Mouse (Mus musculus): Measurements from ENCODE around the gene Dnajc6. TPM values are rescaled to one million over a fixed set of nuclear protein-coding genes. Genes with fewer than 3 reads are reported as not detected.

Gene Dnajc6
- not detected in 2 replicates for total RNA-seq (2017)

- ATAC-seq (ENCODE audit: extremely low read depth, insufficient number of reproducible peaks, low FRiP score, poor library complexity, severe bottlenecking) = no peak
These were observed at the start of gene Dnajc6 for GRCm38 (mm10) chr4:101496534-101497237. Gene Dnajc6, plus strand, starts transcription at chr4:101496648.

DNA sequence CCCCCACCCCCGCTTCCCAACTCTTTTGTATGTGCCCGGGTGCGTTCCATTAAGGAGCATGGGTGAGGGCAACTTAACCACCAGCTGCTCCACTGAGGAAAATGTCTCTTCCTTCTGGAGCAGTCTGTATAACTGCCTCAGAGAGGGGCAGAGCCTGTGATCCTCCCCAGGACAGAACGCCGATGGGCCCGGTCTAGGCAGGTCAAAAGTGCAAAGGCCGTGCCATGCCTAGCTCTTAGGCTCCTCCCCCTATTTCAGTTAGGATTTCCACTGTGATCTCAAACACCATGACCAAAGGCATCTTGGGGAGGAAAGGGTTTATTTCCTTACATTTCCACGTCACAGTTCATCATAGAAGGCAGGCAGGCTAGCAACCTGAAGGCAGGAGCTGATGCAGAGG lies 47.7 kb upstream of the Dnajc6 start:
- no peak for ATAC-seq (ENCODE audit: extremely low read depth, insufficient number of reproducible peaks, low FRiP score, poor library complexity, severe bottlenecking)

DNA sequence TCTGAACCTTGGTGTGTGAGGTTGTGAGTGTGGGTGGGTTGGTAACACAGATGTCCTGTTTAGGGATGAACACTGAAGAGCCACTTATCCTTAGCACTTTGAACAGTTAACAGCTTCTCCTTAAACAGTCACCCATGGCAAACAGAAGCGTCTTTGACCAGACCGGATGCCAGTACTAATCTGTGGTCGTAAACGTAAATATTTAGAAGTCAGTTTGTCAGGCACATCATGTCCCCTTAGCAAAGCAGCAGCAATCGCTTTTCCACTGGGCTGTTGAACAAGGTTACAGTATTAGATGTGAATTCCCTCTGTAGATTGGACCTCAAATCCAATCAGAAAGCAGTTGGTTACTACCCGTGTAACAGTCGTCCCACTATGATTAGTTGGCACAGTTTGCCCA lies 47.1 kb upstream of the Dnajc6 start:
- no peak for ATAC-seq (ENCODE audit: extremely low read depth, insufficient number of reproducible peaks, low FRiP score, poor library complexity, severe bottlenecking)

GRCm38 (mm10) chr4:101450150-101450780 lies 46.2 kb upstream of the Dnajc6 start:
- ATAC-seq (ENCODE audit: extremely low read depth, insufficient number of reproducible peaks, low FRiP score, poor library complexity, severe bottlenecking) = no peak

- no peak for ATAC-seq (ENCODE audit: extremely low read depth, insufficient number of reproducible peaks, low FRiP score, poor library complexity, severe bottlenecking)
These were observed 45.4 kb upstream of the Dnajc6 start for GRCm38 (mm10) chr4:101451089-101451488.

- ATAC-seq (ENCODE audit: extremely low read depth, insufficient number of reproducible peaks, low FRiP score, poor library complexity, severe bottlenecking) = no peak
These were observed 43.6 kb upstream of the Dnajc6 start for GRCm38 (mm10) chr4:101452829-101453228.

GRCm38 (mm10) chr4:101457176-101457575 lies 39.3 kb upstream of the Dnajc6 start:
- no peak for ATAC-seq (ENCODE audit: extremely low read depth, insufficient number of reproducible peaks, low FRiP score, poor library complexity, severe bottlenecking)

- no peak for ATAC-seq (ENCODE audit: extremely low read depth, insufficient number of reproducible peaks, low FRiP score, poor library complexity, severe bottlenecking)
These were observed 38.1 kb upstream of the Dnajc6 start for GRCm38 (mm10) chr4:101458341-101458740.

DNA sequence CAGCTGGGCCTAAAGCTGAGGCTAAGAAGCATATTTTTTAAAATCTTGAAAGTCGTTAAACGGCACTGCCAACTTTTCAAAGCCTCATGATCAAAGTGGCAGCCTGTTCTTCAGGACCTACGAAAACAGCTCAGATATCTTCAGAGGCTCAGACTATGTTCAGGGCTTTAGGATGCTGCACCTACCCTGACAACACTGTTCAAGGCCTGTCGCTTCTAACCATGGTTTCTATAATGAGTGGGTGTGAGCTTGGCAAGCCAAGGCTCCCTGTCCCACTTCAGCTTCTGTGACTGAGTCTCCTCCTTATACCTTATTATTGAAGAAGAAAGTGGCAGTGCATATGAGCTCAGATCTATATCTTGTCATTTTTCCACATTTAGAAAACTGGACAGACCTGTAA lies 37.1 kb upstream of the Dnajc6 start:
- no peak for ATAC-seq (ENCODE audit: extremely low read depth, insufficient number of reproducible peaks, low FRiP score, poor library complexity, severe bottlenecking)

GRCm38 (mm10) chr4:101460114-101460513 lies 36.3 kb upstream of the Dnajc6 start:
- ATAC-seq (ENCODE audit: extremely low read depth, insufficient number of reproducible peaks, low FRiP score, poor library complexity, severe bottlenecking) = no peak

DNA sequence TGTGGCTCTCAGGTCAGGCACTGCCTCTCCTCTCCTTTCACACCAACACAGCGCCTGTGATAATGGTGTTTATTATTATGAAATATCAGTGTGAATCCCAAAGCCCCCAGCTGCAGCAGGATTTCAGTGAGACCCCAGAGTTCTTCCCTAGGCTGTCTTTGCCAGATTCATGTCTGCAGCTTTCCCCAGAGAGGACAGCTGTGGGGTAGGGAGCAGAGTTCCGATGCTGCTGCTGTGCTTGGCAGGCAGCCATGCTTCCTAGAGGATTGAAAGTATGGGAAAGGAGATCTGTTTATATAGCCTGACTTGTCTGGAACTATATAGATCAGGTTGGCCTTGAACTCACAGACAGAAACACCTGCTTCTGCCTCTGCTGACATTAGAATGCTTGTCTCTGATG lies 34.4 kb upstream of the Dnajc6 start:
- ATAC-seq (ENCODE audit: extremely low read depth, insufficient number of reproducible peaks, low FRiP score, poor library complexity, severe bottlenecking) = no peak

DNA sequence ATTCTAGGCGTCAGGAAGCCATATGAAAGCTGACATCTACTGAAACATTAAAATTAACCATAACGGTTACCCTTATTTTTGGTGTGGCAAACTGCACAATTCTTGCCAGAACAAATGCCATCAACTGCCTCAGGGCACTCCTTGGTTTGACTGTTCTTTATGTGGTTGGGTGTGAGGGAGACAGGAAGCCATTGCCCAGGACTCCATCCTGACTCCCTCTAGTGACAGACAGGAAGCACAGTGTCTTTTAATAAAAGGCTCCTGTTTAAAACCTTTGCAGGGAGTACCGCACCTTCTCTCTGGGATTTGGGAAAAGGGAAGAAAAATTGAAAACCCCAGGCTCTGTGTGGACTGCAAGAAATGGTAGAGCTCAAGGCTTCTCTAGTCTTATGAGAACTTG lies 30.2 kb upstream of the Dnajc6 start:
- no peak for ATAC-seq (ENCODE audit: extremely low read depth, insufficient number of reproducible peaks, low FRiP score, poor library complexity, severe bottlenecking)

GRCm38 (mm10) chr4:101469242-101469641 lies 27.2 kb upstream of the Dnajc6 start:
- ATAC-seq (ENCODE audit: extremely low read depth, insufficient number of reproducible peaks, low FRiP score, poor library complexity, severe bottlenecking) = no peak

DNA sequence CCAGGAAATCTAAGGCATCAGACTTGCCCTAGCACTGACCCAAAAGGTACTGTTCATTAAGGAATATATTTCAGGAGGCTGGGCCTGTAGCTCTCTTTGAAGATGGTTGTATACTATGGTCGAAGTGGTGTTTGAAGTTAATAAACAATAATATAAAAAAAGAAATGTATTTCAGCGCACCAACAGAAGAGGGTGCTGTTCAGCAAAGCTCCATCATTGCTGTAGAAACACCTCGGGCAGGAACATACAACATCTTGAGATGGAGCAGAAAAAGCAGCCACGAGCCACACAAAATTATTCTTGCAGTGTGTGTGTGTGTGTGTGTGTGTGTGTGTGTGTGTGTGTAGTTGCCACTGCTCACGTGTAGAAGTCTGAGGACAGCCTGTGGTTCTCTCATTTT lies 25.9 kb upstream of the Dnajc6 start:
- ATAC-seq (ENCODE audit: extremely low read depth, insufficient number of reproducible peaks, low FRiP score, poor library complexity, severe bottlenecking) = no peak

- no peak for ATAC-seq (ENCODE audit: extremely low read depth, insufficient number of reproducible peaks, low FRiP score, poor library complexity, severe bottlenecking)
These were observed 23.7 kb upstream of the Dnajc6 start for GRCm38 (mm10) chr4:101472767-101473166.

DNA sequence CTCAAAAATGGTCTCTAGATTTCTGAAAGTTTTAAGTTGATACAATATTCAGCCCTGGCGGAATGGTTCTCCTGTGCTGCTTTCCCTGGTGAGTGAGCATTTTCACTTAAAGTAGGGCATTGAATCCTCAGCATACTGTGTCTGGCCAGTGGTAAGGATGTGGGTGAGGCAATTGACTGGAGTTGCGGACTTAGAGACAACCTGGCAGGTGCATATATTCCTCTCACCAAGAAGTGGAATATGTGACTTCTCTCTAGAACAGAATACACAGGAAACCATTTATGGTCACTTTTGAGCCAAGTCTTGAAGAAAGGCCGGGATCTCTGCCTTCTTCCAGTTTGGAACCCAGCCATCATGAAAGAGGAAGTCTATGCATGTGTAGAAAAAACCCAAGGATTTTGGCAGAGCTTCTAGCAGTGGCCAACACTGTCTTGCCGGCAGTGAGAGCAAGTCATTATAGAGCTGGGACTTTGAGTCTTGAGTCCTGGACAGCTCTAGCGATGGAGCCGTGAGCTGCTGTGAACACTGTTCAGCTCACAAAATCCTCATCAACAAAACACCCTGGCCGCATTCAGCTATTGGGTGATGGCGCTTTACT lies 6.0 kb upstream of the Dnajc6 start:
- no peak for ATAC-seq (ENCODE audit: extremely low read depth, insufficient number of reproducible peaks, low FRiP score, poor library complexity, severe bottlenecking)

- ATAC-seq (ENCODE audit: extremely low read depth, insufficient number of reproducible peaks, low FRiP score, poor library complexity, severe bottlenecking) = no peak
These were observed 4.7 kb upstream of the Dnajc6 start for GRCm38 (mm10) chr4:101491704-101492103.

GRCm38 (mm10) chr4:101493611-101494197 lies 2.7 kb upstream of the Dnajc6 start:
- ATAC-seq (ENCODE audit: extremely low read depth, insufficient number of reproducible peaks, low FRiP score, poor library complexity, severe bottlenecking) = no peak

- ATAC-seq (ENCODE audit: extremely low read depth, insufficient number of reproducible peaks, low FRiP score, poor library complexity, severe bottlenecking) = no peak
These were observed 287 bp upstream of the Dnajc6 start for GRCm38 (mm10) chr4:101496188-101496533.

- no peak for ATAC-seq (ENCODE audit: extremely low read depth, insufficient number of reproducible peaks, low FRiP score, poor library complexity, severe bottlenecking)
These were observed 888 bp downstream of the Dnajc6 start for GRCm38 (mm10) chr4:101497336-101497735.
